Mouse (Mus musculus) leukemia stem cell, adult 10-12 weeks (primary cell): ENCODE data around the gene Rab33b. TPM values are rescaled to one million over a fixed set of nuclear protein-coding genes. Genes with fewer than 3 reads are reported as not detected.

Source experiments
- polyA plus RNA-seq: library from polyadenylated mRNA; stranded (reverse); fragments of >175 nt; gene quantifications from 2 replicates; pipeline ENCODE4 v1.2.3, GENCODE M21; 2012; ENCODE audit warnings: low replicate concordance

Gene Rab33b
- polyA plus RNA-seq = 1.4 and 4.7 TPM in 2 replicates

GRCm38 (mm10) chr3:51483741-51484359, at the start of gene Rab33b:
Gene Rab33b, plus strand, starts transcription at chr3:51483920.

Other genes with a start within 250 kb of the Rab33b start
- 11.9 and 21.0 TPM in 2 replicates for gene Elf2, start 143.3 kb upstream of the Rab33b start, polyA plus RNA-seq
- 0.15 and 0.16 TPM in 2 replicates for gene Mgarp, start 87.2 kb upstream of the Rab33b start, polyA plus RNA-seq
- gene Ndufc1, start 74.9 kb upstream of the Rab33b start, polyA plus RNA-seq = 0.34 and 42.5 TPM in 2 replicates
- 7.2 and 7.7 TPM in 2 replicates for gene Naa15, start 68.8 kb upstream of the Rab33b start, polyA plus RNA-seq
- gene Setd7, start 77.0 kb downstream of the Rab33b start, polyA plus RNA-seq = 2.6 and 5.5 TPM in 2 replicates
- gene Mgst2, start 176.4 kb downstream of the Rab33b start, polyA plus RNA-seq = 0.08 and 0.18 TPM in 2 replicates